ENCODE assay signal across 14 mouse cellular contexts in genomic region chr16:74225423-74226272, GRCm38 (mm10).
"Had no signal": no experiment of that assay in that cellular context is flagged by ENCODE, and none has a peak within 500 bp of the region (broad histone marks: within the 10 kb centered on the region; RNA-seq: fewer than 3 reads in every experiment).

No protein-coding gene starts in this region.

- H3K27me3 ChIP-seq: liver, embryonic 15.5 days; midbrain, embryonic 13.5 days; neural tube, embryonic 15.5 days had no signal

- H3K36me3 ChIP-seq: liver, embryonic 15.5 days; midbrain, embryonic 13.5 days; neural tube, embryonic 15.5 days had no signal

- ATAC-seq: lung, postnatal 0 days; midbrain, embryonic 13.5 days had no signal

- H3K4me2 ChIP-seq: liver, embryonic 11.5 days; liver, embryonic 15.5 days; midbrain, embryonic 13.5 days; neural tube, embryonic 15.5 days had no signal

- DNase-seq: kidney, postnatal 14 days; layer of hippocampus, adult 9-11 months; layer of hippocampus, postnatal 36 days; lung, adult 2 months; lung, postnatal 36 days; right cerebral cortex, adult 18-20 months; right cerebral cortex, postnatal 25 days; thymus, postnatal 4 days had no signal

- H3K9me3 ChIP-seq: liver, embryonic 15.5 days; neural tube, embryonic 15.5 days had no signal

- H3K9ac ChIP-seq: liver, embryonic 15.5 days; midbrain, embryonic 13.5 days; neural tube, embryonic 15.5 days had no signal

- H3K4me3 ChIP-seq: liver, embryonic 15.5 days; midbrain, embryonic 13.5 days; myocyte; neural tube, embryonic 15.5 days had no signal

- H3K4me1 ChIP-seq: liver, embryonic 15.5 days; midbrain, embryonic 13.5 days; neural tube, embryonic 15.5 days had no signal

- H3K27ac ChIP-seq: liver, embryonic 15.5 days; midbrain, embryonic 13.5 days; neural tube, embryonic 15.5 days had no signal
